9 mouse cellular contexts compared by ENCODE assay signal in genomic region chr3:138644286-138644951, GRCm38 (mm10).
A peak's percentile ranks its signal among the peaks of the same experiment; 100 is the strongest.
DNase-seq lines count a peak whose midpoint lies in the region; ATAC-seq and TF ChIP-seq lines count a peak whose summit lies in the region.
"Had no signal": no experiment of that assay in that cellular context is flagged by ENCODE, and none has a peak within 500 bp of the region (broad histone marks: within the 10 kb centered on the region; RNA-seq: fewer than 3 reads in every experiment).

No protein-coding gene starts in this region.

- no peak overlapping the region for H3K27ac ChIP-seq in small intestine, adult 2 months (ENCODE audit: insufficient read depth, low read depth, low read length)
- H3K27ac ChIP-seq: macrophage had no signal

- DNase-seq in cerebellum, postnatal 14 days: peak; percentile 22 to 27
- DNase-seq in cerebellum, adult 8-10 months: no peak
- DNase-seq in adrenal gland, postnatal 10 days: peak; percentile 48
- peak; percentile 36 for DNase-seq in kidney, postnatal 10 days
- DNase-seq in lung, postnatal 4 days: peak; percentile 25 to 44

- 9% methylated on average over 19 of the region's 19 CpGs for WGBS in small intestine, adult 2 months

- H3K27me3 ChIP-seq in small intestine, adult 2 months (ENCODE audit: control insufficient read depth, insufficient read depth, low read length): no peaks in the 10 kb centered on the region

- TF ChIP-seq CTCF in small intestine, adult 2 months (IDR thresholded peaks at IDR 0.05; ENCODE audit: extremely low read depth, insufficient read length, insufficient replicate concordance, low read depth, low read length): no peak

- ATAC-seq in granulocyte monocyte progenitor cell, adult 5-6 weeks (replicated peaks; ENCODE audit: poor library complexity, severe bottlenecking): peak; percentile 5; the same call in 1 of the 2 replicates
- ATAC-seq in monocyte, adult 5-6 weeks (replicated peaks; ENCODE audit: insufficient number of reproducible peaks, low FRiP score, low TSS enrichment, poor library complexity, severe bottlenecking): no peak

- no peaks in the 10 kb centered on the region; the same call in 1 of the 2 replicates for H3K4me1 ChIP-seq in small intestine, adult 2 months (ENCODE audit: control insufficient read depth, insufficient read depth, insufficient read length, low read length)

- H3K36me3 ChIP-seq in small intestine, adult 2 months (ENCODE audit: control insufficient read depth, insufficient read depth, low read length): no peaks in the 10 kb centered on the region

- no peak for TF ChIP-seq POLR2A in small intestine, adult 2 months (IDR thresholded peaks at IDR 0.05; ENCODE audit: low read depth, low read length)

- H3K4me3 ChIP-seq in small intestine, adult 2 months (ENCODE audit: low read depth, low read length): peak overlapping the region; percentile 10
